Mouse (Mus musculus) embryo, embryonic 10 days (tissue): ENCODE results near the gene Gadl1.
A peak's percentile ranks its signal among the peaks of the same experiment; 100 is the strongest.

ENCODE experiments used
- DNase-seq: peaks from one replicate; pipeline ENCODE4 v3.0.0-alpha.2; 2015; ENCODE audit warnings: low spot score

Gene Gadl1

DNA sequence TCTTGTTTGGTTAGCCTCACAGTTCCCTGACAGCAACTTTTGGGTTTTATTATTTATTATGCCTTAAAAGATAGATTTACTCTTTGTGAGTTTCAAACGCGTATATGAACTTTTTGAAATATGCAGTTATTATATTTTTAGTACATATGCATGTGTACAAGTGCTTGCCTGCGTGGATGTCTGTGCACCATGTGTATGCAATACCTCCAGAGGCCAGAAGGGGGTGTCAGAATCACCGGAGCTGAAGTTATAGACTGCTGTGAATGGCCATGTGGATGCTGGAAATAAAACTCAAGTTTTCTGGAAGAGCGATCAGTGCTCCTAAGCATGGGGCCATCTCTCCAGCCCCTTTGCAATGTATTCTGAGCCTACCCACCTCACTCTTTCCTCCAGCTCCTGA, 28.7 kb downstream of the Gadl1 start:
- DNase-seq = no peak

DNA sequence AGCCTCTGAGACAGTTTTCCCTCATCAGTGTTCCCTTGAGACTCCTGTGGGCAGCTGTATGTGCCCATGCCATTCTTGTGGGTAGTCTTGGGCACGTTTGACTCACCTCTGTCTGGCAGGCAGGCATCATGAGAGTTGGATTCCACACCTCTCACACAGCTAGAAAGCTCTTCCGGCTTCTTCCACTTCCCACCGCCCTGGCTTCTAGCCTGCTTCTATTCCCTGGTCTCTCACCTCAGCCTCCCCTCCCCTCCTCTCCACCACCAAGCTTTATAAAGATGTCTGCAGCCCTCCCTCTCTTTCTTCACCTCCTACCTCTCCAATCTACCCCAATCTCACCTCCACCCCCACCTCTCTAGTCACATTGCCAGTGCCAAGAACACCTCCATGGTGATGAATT, 30.2 kb downstream of the Gadl1 start:
- DNase-seq = no peak

DNA sequence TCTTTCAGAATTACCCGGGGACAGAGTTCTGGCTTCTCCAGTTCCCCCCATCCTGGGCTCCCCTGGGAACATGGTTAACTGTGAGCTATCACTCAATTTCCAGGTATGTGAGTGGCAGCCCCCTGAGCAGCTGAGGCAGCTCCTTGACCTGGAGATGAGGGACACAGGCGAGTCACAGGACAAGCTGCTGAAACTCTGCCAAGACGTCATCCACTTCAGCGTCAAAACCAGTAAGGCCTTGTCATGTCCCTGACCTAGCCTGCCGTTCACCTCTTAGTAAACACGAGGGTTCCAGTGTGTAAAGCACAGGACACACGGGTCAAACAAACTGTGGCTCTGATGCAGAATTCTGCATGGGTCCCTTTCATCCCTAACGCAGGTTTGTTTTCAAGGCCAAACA, 31.9 kb downstream of the Gadl1 start:
- no peak for DNase-seq

DNA sequence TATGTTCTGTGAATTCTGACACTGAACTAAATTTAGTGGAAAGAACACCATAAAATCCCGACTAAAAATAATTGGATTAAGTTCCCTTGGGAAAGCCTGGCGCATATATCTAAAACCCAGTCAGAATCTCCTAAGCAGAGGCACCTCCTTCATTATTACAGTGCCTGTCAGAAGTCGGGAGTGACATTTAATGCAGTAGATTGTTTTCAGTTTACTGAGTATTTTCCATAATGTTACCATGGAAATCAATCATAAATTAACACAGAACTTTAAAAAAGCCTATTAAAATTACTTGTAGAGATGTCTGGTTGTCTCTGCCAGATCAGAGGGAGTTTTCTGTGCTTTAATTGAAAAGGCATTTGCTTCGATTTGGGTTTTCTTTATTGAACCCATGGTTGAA, 33.2 kb downstream of the Gadl1 start:
- no peak for DNase-seq

DNA sequence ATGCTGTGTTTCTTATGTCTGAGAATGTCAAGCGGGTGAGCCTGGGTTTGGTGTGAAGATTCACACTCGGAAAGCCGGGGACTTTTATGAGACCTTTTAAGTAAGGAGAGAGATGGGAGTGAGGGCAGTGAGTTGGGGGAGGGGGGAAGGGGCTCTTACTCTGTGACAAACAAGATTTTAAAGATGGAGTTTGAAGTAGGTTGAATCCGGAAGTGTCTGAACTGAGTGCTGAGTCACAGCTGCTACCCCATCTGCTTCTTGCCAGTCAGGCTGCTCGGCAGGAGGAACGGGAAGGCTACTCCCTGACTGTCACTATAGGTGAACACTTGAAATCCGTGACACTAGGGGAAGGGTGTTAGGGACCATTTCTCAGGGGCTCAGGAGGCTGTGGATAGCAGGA, 33.7 kb downstream of the Gadl1 start:
- peak; percentile 17 for DNase-seq

DNA sequence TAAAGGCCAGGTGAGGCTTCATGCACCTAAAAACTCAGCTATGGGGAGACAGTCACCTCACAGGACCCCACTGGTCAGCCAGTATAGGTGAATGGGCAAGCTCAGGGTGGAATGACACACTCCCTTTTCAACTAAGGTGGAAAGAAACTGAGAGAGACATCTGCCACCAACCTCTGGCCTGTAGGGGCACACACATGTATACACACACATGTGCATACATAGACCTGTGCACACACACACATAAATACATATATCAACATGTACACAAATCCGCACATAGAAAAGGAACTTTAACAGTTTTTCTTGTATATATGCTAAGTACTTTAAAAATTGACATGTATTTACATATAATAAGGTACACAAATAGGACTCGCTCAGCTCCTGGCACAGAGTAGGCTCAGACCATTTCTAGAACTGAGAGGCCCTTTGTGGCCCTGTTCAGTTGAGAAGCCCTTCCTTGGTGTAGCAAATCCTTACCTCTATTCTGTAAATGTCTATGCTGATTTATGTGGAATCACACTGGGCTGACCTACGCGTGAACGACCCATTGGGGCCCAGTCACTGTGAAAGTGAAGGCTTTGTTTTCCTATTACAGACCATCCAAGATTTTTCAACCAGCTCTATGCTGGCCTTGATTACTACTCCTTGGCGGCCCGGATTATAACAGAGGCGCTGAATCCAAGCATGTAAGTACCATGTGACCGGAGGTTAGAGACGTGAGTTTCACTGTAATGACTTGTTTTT, 34.5 kb downstream of the Gadl1 start:
- no peak for DNase-seq

DNA sequence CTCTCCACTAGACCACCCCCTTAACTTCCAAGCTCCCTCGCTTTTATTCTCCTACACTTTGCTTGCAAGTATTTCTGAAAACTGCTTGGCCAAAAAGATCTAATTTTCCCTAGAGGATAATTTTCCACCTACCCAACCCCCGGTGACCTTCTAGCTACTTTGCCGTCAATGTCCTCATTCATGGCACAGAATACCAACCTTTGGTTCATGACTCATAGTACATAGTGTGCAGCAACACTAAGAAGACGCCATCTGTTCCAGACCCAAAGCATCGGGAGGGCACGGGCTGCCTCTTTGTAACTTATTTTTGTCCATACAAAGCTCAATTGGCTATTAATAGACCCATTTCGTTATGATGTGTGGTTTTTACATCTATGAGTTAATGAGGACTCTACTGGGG, 55.8 kb downstream of the Gadl1 start:
- DNase-seq = no peak

DNA sequence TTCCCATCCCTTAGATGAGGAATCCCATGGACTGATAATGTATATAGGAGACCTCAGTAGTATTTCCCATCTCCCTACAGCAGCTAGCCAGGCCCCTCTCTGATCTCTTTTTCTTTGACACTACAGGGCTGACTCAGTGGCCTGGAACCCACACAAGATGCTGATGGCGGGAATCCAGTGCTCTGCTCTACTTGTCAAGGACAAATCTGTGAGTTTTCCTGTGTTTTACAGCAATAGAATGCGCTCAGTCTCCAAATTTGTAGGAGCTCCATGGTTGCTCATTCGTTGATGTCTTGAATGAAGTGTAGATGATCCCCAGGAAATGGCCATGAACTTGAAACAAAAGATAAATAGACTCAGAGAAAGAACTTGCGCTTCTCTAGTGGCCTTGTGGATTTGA, 56.9 kb downstream of the Gadl1 start:
- DNase-seq = no peak

DNA sequence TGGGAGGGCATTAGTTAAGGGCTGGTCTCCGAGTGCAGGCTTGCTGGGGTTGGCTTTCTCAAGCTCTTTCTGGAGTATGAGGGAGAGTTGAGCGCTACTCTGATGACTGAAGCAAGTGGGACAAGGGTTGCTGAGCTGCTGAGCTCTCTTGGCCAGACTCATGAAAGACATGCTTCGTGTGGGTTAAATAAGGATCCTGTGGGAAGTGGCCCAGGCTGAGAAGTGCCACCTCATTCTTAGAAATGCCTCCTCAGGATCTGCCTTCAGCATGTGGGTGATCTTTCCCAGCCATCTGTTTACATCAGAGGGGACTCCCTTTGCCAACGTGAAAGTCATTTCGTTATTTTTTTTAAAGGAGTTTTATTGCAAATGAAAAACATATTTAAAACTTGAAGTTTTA, 57.5 kb downstream of the Gadl1 start:
- no peak for DNase-seq

DNA sequence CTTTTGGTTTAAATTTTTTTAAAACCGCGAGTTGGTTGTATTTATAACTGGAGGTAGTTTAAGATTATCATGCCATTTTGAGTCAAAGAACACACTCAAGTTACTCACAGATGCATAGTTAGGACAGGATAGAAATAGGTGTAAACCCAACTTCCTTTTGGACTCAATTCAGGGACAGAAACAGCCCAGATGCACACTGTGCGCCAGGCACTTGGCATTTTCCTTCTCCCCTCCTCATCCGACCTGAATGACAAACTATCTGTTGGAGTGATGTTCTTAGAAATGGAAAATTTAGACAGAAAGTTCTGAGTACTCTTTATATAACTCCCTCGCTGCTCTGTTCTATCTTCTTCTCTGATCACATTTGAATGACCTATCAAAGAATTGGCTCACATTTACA, 58.4 kb downstream of the Gadl1 start:
- no peak for DNase-seq

DNA sequence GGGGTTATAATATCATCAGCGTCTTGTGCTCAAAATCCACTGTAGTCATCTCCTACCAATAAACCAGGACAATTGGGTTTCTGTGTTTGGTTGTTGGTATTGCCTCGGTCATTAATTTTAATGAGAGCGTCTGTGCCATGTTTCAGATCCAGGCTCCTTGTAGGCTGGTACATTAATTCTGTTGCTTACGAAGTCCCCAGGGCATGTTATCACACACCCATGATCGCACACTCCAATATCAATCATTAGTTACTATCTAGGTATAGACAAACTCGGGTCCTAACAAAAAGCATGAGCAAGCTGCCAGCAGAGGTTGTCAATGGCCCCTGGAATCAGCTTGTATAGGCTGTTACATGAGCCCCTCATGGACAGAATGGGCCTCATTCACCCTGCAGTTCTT, 67.6 kb downstream of the Gadl1 start:
- DNase-seq = no peak

DNA sequence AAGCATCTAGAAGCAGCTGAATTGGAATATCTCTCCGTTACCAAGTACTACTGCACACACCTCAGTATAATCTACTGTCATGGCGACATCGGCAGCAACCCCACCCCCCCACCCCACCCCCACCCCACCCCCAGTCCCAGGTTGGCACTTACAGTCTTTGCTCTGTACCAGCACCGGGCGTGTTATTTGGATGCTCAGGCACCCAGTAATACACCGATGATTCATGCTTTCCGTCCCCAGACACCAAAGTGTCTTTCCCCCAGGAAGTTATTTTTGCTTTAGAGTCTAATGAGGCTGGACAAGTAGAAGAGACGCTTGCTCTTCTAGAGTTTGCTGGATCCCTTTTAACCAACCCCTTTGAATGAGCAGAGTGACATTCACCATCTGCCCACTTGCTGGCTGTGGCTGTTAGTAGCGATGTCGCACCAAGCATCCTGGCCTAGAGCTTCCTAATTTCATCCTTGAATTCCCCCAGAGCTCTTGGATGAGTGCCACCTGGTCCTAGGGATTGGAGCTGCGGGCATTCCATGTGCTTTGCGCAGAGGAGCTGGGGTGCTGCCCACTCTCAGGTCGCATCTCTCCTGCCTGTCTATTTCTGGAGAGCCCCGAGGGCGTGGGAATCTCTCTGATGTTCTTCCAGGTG, 68.5 kb downstream of the Gadl1 start:
- DNase-seq = no peak

DNA sequence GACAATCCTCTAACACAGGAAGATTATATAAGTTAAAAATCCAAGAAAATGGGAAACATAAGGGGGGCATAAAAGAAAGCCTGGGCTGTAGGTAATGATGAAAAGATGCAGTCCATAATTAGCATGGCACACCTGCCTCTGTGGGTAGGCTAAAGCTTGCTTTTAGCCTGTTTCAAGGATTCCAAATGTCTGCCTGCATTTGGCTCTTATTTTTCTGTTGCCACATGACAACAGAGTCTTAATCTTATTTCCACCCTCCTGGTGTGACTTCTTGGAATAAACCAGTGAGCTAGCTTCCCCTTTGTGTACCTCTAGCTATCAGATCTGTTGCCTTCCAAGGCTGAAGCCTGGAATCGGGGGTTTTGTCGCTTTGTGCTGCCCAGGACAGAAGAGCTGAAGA, 69.2 kb downstream of the Gadl1 start:
- no peak for DNase-seq

DNA sequence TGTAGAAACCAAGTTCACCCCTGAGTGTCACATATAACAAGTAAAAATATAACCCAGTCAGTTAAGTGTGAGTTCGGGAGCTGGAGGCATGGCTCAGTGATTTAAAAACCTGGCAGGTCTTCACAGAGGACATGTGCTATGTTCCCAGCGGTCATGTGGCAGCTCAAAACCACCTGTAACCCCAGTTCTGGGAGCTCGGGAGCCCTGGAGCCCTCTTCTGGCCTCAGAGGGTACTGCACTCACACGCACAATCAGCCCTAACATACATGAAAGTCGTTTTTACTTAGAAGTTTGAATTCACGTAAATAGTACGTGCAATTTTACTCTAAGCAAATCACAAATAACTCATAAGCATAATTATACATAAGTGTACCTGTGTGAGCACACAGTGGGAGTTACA, 81.4 kb downstream of the Gadl1 start:
- no peak for DNase-seq

DNA sequence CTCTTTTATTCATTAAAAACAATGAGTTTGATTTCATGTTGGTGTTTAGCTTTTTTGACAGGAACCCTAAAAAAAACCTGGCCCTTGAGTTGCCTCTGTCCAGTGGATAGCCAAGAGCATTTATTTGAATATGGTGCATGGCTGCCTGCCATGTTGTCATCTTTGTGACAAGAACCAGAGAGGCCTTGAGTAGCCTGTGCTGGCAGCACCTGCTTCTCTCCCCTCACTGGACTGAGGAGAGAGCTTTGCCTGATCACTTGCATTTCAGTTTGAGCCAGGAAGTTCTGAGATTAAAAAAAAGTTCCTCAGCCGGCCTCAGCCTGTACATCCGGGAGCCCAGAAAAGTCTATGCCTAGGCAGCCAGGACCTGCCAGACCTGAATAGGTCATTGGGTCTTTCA, 85.5 kb downstream of the Gadl1 start:
- no peak for DNase-seq

DNA sequence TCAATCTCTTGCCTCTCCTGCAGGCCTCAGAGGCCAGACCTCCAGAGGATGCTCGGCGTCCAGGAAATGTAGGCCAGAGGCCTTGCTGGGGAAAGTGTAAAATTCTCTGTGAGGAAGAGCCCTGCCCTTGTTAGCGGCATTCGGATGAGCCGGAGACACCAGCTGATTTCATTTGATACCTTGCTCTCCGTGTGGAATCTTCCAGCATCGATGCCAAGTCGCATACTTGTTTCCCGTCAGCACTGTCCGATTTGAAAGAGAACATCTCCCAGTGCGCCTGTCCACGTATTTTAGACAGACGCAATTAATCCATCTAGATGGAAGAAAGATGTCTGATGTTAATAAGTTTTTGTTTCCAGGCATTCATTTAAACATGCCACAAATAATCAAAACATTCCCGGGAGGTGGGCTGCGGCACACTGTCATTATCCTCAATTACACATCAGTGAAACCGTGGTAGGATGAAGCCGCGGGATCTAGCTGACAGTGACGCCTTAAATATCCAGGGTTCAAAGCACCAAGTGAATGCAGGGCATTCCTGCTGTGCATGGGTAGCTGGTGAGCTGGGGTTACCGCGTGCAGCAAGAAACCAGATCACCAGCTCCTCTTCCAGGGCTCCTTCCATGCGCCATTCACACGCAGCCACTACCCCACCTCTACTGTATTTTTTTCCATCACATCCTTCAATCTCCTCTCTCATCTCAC, 86.8 kb downstream of the Gadl1 start:
- no peak for DNase-seq

DNA sequence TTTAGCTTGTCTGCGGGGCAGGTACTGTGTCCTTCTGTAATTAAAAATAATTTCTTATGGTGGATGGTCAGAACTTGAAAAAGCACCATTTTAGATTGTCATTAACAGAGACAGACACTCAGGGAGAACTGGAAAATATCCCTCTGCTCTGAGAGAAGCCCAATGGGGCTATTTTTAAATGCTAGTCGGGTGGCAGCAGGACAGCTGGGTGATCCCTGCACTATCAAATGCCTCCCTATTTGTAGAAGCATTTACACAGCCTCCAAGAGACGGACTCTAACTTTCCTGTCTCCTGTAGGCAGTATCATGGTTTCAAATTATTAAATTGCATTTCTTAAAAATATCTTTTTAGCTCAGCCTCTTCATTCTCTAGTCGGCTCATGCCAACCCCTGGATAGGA, 89.1 kb downstream of the Gadl1 start:
- DNase-seq = no peak

DNA sequence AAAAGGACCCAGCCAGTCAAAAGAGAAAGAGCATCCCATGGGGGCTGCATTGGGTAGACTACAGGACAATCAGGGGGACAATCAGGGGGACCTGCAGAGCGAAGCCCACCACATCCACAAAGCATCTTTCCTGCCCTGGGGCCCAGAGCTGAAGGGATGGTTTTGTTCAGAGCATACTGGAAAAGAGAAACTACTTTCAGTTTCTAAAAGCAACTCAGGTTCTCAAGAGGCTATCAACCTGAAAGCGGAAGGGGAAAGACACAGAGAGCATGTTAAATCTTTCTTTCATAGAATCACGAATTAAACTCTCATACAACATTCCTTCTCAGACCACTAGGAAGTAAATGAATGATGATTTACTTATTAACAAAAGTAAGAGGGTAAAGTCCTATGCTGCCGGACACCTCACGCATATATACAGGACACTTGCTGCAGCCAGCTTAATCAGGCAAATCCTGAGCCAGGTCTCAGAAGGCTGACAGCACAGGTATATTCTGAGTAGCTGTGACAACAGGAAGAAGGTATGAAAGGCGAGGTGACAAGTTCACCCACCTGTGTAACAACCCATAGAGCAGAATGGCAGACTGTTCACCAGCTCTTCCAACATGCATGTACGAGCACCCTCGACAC, 90.2 kb downstream of the Gadl1 start:
- no peak for DNase-seq

DNA sequence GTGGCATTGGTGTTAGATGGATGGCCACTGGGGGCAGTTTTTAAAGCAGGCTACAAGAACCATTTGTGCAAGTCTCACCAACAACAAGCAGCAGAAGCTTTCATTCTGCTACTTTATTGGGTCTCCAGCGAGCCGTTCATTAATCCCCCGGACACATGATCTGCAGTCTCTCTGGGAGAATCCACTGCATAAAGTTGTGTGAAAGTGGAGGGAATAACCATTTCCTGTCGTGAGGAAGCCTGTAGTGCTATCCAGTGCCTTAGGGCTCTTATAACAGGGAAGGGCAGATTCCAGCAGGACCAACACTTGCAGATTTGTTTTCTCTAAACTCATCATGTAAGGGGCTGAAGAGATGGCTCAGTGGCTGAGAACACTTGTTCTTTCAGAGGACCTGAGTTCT, 104.7 kb downstream of the Gadl1 start:
- peak; percentile 22 for DNase-seq

DNA sequence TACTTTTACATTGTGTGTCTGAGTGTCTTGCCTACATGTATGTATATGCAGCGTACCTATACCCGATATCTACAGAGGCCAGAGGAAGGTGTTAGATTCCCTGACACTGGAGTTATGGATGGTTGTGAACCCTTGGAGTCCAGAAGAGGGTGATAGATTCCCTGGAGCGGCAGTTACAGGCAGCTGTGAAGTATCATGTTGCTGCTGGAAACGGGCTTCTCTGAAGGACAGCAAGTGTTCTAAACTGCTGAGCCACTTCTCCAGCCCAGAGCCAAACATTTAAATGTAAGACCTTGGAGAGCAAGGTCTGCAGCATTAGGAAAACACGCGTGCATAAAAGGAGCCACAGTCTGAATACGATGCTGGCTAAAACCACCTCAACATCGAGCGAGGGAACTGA, 107.0 kb downstream of the Gadl1 start:
- no peak for DNase-seq

DNA sequence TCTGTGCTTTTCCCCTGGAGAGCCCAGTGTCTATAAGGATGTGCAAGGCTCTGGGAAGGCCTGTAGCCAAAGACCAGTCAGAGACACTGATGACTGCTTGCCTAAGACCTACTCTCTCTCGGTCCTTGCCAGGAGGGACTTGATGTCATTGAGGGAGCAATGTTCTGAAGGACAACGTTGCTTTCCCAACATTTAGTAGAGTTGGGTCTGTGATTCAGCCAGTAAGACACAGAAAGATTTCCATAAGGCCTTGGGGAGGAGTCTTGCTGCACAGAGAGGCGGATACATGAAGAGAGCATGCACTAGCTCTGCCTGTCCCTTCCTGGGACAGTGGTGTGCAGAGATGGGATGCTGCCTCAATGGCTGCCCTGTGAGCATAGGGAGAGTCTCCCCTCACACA, 107.8 kb downstream of the Gadl1 start:
- DNase-seq = no peak

DNA sequence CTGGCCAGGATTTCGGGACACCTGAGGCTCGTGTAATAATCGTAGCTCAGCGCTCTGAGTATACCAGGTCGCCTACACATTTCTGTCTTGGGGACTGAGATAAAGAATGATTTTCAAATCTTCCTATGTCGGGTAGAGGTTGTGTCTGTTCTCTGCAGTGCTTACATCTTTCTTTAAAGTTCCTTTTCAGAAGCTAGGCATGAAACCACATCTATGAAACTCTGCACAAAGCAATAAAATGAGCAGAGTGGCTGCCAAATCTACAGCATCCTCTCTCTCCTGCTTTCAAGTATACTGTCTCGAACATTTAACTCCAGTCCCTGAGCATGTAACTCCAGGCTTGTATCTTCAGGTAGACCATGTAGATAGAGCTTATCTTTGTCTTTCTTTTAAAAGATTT, 109.3 kb downstream of the Gadl1 start:
- no peak for DNase-seq

DNA sequence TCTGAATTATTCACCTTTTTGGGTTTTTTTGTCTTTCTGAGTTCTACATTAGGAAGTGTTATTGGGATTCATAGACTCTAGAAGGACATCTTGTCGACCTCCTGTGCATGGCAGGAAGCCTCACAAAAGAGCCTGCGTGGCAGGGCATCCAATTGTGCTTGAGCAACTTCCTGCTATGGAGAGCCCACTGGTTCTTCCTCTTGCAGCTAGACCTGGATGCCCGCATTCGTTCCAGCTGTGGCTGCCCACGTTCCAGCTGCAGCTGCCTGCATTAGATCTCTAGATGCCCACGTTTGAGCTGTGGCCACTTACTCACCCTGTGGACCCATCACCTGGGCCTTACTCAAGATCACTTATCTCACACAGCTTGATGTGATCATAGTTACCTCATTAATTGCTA, 116.1 kb downstream of the Gadl1 start:
- DNase-seq = no peak
